Mouse (Mus musculus) thymus, postnatal 25 days (tissue): ENCODE measurements at regions not wholly inside any gene's neighbourhood (a gene's known extent, or its start where the extent isn't known, plus 50 kb on each side); places are given as distances from the start of the nearest gene placed in this dataset.

Experiments used
- DNase-seq: peaks from one replicate; pipeline ENCODE4 v3.0.0; 2022

DNA sequence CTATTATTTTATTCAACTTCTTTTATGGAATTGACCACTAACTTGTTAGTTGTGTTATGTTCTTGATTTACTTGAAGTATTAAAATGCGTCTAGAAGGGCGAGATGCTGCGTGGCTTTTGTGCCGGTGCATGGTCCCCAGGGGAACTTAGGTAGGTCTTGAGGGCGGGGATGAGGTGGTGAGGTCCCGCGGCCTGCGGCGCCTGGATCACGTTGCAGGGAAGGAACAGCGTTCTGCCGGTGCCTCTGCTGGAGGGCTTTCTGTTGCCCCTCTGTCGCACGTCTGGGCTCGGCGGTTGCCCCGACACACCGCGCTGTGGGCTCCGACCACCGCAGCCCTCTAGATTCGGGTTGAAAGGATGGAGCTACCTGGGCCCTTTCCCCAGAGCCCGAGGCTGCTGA lies 136.7 kb upstream of the Gm10181 start:
- DNase-seq, result no peak

DNA sequence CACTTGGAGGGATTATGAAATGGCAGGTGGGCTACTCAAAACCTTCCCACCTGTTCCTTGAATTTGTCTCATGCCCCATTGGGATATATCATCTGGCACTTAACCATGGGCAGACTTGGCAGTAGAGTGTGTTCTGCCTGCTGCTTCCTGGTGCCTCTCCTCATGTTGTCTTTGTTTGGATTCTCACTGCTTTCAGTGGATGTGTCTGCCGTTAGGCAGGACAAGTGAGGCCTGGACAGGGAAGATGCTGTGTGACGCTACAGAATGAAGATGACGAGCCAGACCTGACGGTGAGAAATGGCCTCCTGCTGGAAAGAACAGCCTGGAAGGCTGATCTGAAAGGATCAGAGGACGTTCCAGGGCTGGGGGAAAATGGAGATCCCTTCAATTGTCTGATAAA lies 133.6 kb upstream of the Gm10181 start:
- no peak for DNase-seq

DNA sequence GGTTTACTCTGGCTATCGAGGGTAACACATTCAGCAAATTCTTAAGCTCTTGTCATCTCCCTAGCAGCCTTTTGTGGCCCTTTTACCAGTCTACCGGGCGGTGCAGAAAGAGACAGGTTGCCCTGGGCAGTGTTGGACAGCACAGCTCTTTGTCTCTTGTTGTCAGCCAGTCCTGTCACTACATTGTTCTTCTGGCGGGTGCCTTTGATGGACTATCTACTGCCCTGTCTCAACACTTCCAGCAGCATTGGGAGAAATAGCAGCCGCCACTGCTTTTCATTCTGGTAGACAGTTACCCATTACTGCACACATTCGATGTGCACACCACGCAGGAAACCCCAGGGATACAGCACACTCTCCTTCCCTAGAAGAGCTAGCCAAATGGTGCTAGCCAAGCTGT lies 132.7 kb upstream of the Gm10181 start:
- no peak for DNase-seq

DNA sequence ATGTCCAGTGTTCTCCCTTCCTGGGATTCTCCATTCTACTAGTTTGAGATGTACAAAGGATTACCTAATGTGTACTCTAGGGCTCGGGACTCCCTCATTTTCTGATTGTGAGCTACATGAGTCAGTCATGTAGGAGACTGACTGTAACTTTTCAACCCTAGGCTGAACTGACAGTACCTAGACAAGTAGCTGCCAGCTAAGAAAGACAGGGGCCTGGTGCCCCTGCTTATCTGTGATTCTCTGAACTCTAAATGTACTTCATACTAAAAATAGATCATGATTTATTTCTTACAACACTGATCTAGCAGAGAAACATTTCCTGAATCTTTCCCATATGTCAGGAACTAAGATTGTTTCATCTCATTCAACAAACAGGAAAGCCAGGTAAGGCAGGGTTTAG lies 125.9 kb upstream of the Gm10181 start:
- DNase-seq, result no peak

DNA sequence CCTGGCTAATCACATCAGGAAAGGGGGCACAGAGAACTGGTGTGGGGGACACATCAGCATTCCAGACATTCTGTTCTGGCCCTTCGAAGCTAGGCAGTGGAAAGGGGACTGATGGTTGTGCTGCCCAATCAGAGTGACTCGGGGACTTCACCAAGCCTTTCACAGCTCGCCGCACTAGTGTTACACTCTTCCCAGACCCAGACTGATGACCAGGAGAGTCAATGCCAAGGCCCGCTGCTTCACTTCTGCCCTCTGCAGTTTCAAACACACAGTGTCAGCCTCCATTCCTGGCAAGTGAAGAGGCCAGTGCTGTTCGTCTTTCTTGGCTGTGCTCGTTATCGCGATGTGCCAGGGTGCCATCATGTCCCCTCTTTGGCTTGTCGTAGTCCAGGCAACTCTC lies 121.7 kb upstream of the Gm10181 start:
- no peak for DNase-seq

DNA sequence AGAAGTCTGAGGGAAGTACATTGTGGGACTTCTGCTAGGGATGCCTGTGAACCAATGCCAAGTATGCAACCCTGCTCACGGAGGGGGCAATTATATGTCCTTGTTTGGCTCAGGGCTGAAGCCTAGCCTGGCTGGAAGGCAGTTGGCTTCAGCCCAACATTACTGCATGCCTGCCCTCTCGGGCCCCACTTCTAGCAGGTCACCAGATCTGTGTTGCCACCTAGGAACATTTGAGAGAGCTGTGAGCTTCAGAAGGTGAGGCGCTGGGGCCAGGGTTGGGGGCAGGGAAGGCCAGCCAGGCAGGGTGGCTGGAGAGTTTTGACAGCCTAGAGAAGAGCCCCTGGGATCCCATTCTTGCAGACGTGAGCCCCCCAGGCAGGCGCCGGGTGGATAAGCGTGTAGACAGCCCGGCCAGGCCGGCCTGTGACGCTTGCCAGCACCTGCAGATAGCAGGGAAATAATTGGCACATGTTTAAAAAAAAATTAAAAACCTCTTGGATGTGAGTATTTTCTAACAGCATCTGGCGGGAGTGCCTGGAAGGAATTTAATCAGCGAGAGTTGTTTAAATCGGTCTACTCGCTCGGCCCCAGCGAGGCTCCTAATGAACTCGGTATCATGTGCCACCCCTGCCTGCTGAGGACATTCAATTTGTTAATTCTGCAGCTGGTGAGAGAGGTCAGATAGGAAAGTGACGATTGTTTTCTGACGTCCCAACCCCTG lies 115.0 kb upstream of the Gm10181 start:
- DNase-seq, result no peak

DNA sequence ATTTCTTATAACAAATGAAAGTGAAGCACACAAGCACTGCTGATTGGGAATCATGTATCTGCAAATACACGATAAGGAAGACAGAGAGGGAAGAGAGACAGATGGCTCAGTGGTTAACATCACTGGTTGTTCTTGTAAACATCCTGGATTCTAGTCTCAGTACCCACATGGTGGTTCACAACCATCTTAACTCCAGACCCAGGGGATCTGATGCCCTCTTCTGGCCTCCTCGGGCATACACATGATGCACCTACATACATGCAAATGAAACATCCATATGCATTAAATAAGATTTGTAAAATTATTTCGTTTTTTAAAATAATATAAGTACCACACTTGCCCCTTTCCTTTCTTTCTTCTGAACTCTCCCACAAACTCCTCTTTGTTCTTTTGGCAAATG lies 106.4 kb upstream of the Gm10181 start:
- DNase-seq, result no peak

DNA sequence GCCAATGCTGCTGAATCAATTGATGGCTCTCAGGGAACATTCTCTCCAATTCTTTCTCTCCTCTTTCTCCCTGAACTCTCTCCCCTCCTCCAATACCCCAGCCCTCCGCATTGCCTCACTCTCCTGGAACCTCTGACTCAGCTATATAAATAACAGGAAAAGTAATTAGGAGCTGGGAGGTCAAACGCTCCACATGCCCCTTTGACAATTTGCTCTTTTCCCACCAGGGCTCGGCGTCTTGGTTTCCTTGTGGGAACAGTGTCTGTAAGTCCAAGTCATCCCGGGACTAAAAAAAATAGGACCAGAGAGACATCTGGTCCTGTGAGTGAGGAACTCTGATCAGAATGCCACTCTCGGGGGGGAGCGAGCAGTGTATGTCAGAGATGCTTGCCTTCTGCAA lies 94.7 kb upstream of the Gm10181 start:
- no peak for DNase-seq

DNA sequence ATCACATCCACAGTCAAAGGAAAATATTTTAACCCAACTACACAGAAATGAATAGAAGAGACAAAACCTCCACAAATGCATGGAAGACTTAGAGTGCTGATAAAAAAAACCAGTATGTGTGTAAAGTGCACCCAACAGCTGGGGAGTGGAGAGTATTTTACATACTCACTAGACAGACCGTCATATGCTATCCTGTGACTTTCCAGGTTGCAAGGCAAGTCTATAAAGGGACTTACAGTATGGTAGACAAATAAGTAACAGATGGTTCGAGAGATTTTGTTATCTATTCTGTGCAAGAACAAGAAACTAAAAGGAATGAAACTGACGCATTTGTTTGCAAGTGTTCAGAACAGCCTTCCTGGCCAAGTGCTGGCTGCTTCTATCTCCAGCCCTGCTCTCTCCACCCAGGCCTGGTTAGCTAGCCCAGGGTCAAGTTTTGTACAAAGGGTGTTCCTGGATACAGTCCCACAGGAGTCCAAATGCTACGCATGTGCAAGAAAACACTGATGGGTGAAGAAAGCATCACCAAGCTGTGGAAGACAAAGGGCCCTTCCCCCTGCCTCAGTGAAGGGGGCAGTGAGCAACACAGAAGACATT lies 68.0 kb upstream of the Gm10181 start:
- DNase-seq, result no peak

DNA sequence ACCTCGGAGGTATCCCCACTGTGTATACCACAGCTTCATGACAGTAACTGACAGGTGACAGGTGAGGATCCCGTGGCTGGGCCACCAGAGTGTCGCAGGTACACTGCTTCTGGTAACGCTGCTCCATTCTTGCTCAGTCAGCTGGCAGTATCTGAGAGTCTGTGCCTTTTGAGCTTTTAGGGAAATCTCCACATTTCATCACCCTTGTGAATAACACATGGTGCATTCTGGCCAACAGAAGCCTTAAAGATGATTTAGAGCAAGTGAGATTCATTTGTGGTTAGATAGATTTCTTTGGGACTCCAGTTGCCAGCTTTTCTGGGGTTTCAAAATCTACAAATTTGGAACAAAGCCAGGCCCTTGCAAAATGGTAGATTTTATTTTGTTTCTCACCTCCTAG lies 66.8 kb upstream of the Gm10181 start:
- no peak for DNase-seq

DNA sequence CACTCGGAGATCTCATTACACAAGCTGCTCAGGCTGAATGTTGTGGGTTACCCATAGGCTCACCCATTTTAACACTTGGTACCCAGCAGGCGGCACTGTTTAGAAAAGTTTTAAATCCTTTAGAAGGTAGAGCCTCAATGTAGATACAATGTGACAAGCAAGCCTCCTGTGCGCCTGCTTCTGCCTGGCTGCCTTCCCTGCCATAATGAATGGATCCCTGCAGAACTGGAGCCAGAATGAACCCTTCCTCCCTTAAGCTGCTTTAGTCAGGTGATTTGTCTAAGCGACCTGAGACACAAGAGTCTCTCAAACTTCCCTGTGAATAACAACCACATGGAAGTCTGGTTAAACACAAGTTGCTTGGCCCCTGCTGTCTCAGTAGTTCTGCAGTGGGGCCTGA lies 64.7 kb upstream of the Gm10181 start:
- no peak for DNase-seq

DNA sequence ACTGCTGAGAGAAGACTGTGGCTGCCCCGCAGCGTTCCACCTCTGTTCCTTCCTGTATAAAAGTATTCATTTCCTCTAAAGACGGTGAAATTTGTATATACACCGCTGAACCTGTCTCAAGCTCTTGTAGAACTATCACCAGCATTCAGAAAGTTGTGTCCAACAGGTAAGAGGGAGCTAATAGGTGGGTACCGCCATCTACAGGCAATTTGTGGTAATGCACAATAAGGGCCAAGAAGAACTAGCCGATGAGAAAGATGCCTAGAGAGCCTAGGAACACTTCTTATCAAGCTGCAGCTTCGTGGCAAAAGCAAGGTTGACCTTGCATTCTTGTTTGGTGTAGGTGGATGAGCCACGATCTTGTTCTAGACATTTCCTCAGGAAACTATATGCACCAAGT lies 61.6 kb upstream of the Gm10181 start:
- DNase-seq, result peak; percentile 18

DNA sequence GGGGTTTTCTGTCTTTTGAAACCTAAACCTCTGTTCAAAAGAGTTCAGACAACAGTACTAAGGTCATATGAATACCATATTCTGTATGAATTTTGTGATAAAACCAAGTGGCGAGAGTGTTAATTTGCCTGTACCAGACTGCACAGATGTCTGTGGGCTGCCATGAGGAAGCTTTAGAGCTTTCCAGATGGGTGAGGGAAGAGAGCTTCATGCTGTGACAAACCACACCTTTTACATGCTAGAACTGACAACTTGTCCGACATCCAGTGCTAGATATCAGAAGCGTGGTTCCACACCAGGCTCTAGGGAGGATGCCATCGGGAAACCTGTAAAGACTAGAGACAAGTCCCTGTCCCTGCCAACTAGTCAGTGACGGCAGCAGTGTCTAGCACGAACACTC lies 60.9 kb upstream of the Gm10181 start:
- no peak for DNase-seq

DNA sequence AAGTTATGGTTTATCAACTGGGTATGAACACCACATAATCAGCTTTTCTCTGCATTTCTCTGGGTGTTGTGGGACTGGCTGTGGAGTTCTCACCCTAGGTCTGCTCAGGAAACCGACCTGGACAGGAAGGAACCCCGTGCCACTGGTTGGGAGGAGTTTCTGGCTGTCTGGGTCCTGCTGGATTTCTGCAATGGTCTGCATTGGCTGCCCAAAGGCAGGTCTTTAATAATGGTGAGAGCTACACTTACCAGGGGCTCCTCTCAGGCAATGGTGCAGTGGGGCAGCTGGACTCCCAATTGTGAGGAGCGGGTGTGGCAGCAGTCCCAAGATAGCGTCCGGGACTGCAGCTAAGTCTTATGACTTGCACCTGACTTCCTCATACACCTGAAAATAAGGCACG lies 57.8 kb upstream of the Gm10181 start:
- no peak for DNase-seq
